Mouse (Mus musculus) gastrocnemius, postnatal 14 days (tissue): ENCODE measurements around the gene Prpf40a. TPM values are rescaled to one million over a fixed set of nuclear protein-coding genes. Genes with fewer than 3 reads are reported as not detected.

ENCODE experiments used
- DNase-seq: peaks from one replicate; pipeline ENCODE4 v3.0.0; 2021; ENCODE audit warnings: mixed read lengths
- intact Hi-C: fragments of 180-260 bp; cut with DNase I; formaldehyde crosslinking; loops from one replicate; pipeline ENCODE4 v1.15.1; 2025; ENCODE audit warnings: low total_unique reads
- long read RNA-seq, 2 experiments: library from polyadenylated mRNA; stranded (forward); transcript quantifications; one replicate each; pipeline ENCODE4 v2.0.0; 2021
- total RNA-seq, 2 experiments: library from RNA; stranded (reverse); gene quantifications; 2 replicates each; pipeline ENCODE4 v1.2.3; 2021

Prpf40a gene
- 10 to 100 TPM; 30.6 to 41.3 TPM for total RNA-seq
- long read RNA-seq, experiment 1 = 0 reads
- long read RNA-seq, experiment 2, partial matches to known transcripts = 1 of 4 reads
- long read RNA-seq, experiment 2, other reads (novel, unspliced or antisense) = 3 of 4 reads

GRCm38 (mm10) chr2:53190684-53191511 lies at the start of gene Prpf40a:
Prpf40a (minus strand) TSS chr2:53191284.
- intact Hi-C loops = no loop called here

GRCm38 (mm10) chr2:53222242-53222641 lies 31.2 kb upstream of the Prpf40a start:
- intact Hi-C loops = no loop called here
- no peak for DNase-seq

More at GRCm38 (mm10) chr2:53190684-53191511, at the start of gene Prpf40a:
- DNase-seq = peak; percentile 100

- intact Hi-C loops = no loop called here
Observed at GRCm38 (mm10) chr2:53213493-53213892, 22.4 kb upstream of the Prpf40a start.

GRCm38 (mm10) chr2:53206749-53207148 lies 15.7 kb upstream of the Prpf40a start:
- intact Hi-C loops = no loop called here

More at GRCm38 (mm10) chr2:53213493-53213892, 22.4 kb upstream of the Prpf40a start:
- no peak for DNase-seq

GRCm38 (mm10) chr2:53204373-53205274 lies 13.5 kb upstream of the Prpf40a start:
- DNase-seq = no peak
- intact Hi-C loops = no loop called here

More at GRCm38 (mm10) chr2:53206749-53207148, 15.7 kb upstream of the Prpf40a start:
- no peak for DNase-seq

GRCm38 (mm10) chr2:53200164-53200885 lies 9.2 kb upstream of the Prpf40a start:
- intact Hi-C loops = no loop called here
- no peak for DNase-seq

GRCm38 (mm10) chr2:53199203-53199602 lies 8.1 kb upstream of the Prpf40a start:
- no peak for DNase-seq
- intact Hi-C loops = no loop called here

- intact Hi-C loops = no loop called here
- no peak for DNase-seq
Observed at GRCm38 (mm10) chr2:53196431-53196830, 5.3 kb upstream of the Prpf40a start.

GRCm38 (mm10) chr2:53192386-53192785 lies 1.3 kb upstream of the Prpf40a start:
- DNase-seq = no peak
- intact Hi-C loops = no loop called here

- intact Hi-C loops = no loop called here
- peak; percentile 99 for DNase-seq
Observed at GRCm38 (mm10) chr2:53191523-53192220, 588 bp upstream of the Prpf40a start, which contains the start of gene Arl6ip6. Arl6ip6 (plus strand) TSS chr2:53191726.

GRCm38 (mm10) chr2:53189811-53190210 lies 1.3 kb downstream of the Prpf40a start:
- intact Hi-C loops = no loop called here
- DNase-seq = no peak

GRCm38 (mm10) chr2:53179876-53180275 lies 11.2 kb downstream of the Prpf40a start:
- DNase-seq = no peak
- intact Hi-C loops = no loop called here

GRCm38 (mm10) chr2:53178966-53179365 lies 12.1 kb downstream of the Prpf40a start:
- intact Hi-C loops = no loop called here
- no peak for DNase-seq

GRCm38 (mm10) chr2:53173966-53174365 lies 17.1 kb downstream of the Prpf40a start:
- no peak for DNase-seq
- intact Hi-C loops = no loop called here

- no peak for DNase-seq
- intact Hi-C loops = no loop called here
Observed at GRCm38 (mm10) chr2:53146852-53147251, 44.2 kb downstream of the Prpf40a start.

- no peak for DNase-seq
- intact Hi-C loops = no loop called here
Observed at GRCm38 (mm10) chr2:53131567-53131966, 59.5 kb downstream of the Prpf40a start.

- intact Hi-C loops = no loop called here
- DNase-seq = no peak
Observed at GRCm38 (mm10) chr2:53129070-53129469, 62.0 kb downstream of the Prpf40a start.

- intact Hi-C loops = no loop called here
Observed at GRCm38 (mm10) chr2:53125998-53126397, 65.1 kb downstream of the Prpf40a start.

GRCm38 (mm10) chr2:53121797-53122196 lies 69.3 kb downstream of the Prpf40a start:
- DNase-seq = peak; percentile 23
- intact Hi-C loops = no loop called here

More at GRCm38 (mm10) chr2:53125998-53126397, 65.1 kb downstream of the Prpf40a start:
- no peak for DNase-seq
